Mouse (Mus musculus) left cerebral cortex, postnatal 10 days (tissue): ENCODE data around the gene Nr4a2. TPM values are rescaled to one million over a fixed set of nuclear protein-coding genes. Genes with fewer than 3 reads are reported as not detected.

Source experiments
- DNase-seq, 2 experiments: peaks; one replicate each; pipeline ENCODE4 v3.0.0; 2021 to 2022; ENCODE audit warnings: low spot score in 2 of 2, mixed read lengths in 1 of 2; ENCODE audit errors: extremely low spot score in 1 of 2
- intact Hi-C: fragments of 180-260 bp; cut with DNase I; formaldehyde crosslinking; loops from one replicate; pipeline ENCODE4 v1.15.1; 2025
- total RNA-seq, 2 experiments: library from RNA; stranded (reverse); gene quantifications; 2 replicates each; pipeline ENCODE4 v1.2.3; 2021

Gene Nr4a2
- 10 to 100 TPM; 52.8 to 75.5 TPM for total RNA-seq

- intact Hi-C loops = loop anchor here (10.0 kb wide), 1 partner anchor 111 kb away; the partner anchor contains the start of gene Gpd2
- peak in 1 of 2 experiments; percentile 90 for DNase-seq
Observed at GRCm38 (mm10) chr2:57123991-57124840, at the start of gene Nr4a2. TSS of gene Nr4a2 (minus strand) at chr2:57124003.

GRCm38 (mm10) chr2:57165416-57165815 is 41.6 kb upstream of the Nr4a2 start:
- DNase-seq = no peak
- intact Hi-C loops = no loop called here

GRCm38 (mm10) chr2:57156814-57157213 is 33.0 kb upstream of the Nr4a2 start:
- DNase-seq = no peak
- intact Hi-C loops = no loop called here

- intact Hi-C loops = no loop called here
- DNase-seq = no peak
Observed at GRCm38 (mm10) chr2:57149796-57150195, 26.0 kb upstream of the Nr4a2 start.

GRCm38 (mm10) chr2:57148231-57148630 is 24.4 kb upstream of the Nr4a2 start:
- intact Hi-C loops = no loop called here

GRCm38 (mm10) chr2:57145646-57146421 is 22.0 kb upstream of the Nr4a2 start:
- DNase-seq = peak in 1 of 2 experiments; percentile 18
- intact Hi-C loops = no loop called here

More at GRCm38 (mm10) chr2:57148231-57148630, 24.4 kb upstream of the Nr4a2 start:
- no peak for DNase-seq

- DNase-seq = no peak
- intact Hi-C loops = no loop called here
Observed at GRCm38 (mm10) chr2:57138594-57138993, 14.8 kb upstream of the Nr4a2 start.

GRCm38 (mm10) chr2:57127461-57127860 is 3.7 kb upstream of the Nr4a2 start:
- intact Hi-C loops = loop anchor here (10.0 kb wide), 1 partner anchor 107 kb away; the partner anchor contains the start of gene Gpd2

GRCm38 (mm10) chr2:57125891-57126290 is 2.1 kb upstream of the Nr4a2 start:
- DNase-seq = no peak
- intact Hi-C loops = loop anchor here (10.0 kb wide), 1 partner anchor 109 kb away; the partner anchor contains the start of gene Gpd2

More at GRCm38 (mm10) chr2:57127461-57127860, 3.7 kb upstream of the Nr4a2 start:
- no peak for DNase-seq

- intact Hi-C loops = loop anchor here (10.0 kb wide), 1 partner anchor 112 kb away; the partner anchor contains the start of gene Gpd2
- peak in 1 of 2 experiments; percentile 56 for DNase-seq
Observed at GRCm38 (mm10) chr2:57122986-57123980, 520 bp downstream of the Nr4a2 start.

- intact Hi-C loops = loop anchor here (10.0 kb wide), 1 partner anchor 114 kb away; the partner anchor contains the start of gene Gpd2
- DNase-seq = no peak
Observed at GRCm38 (mm10) chr2:57121110-57121509, 2.7 kb downstream of the Nr4a2 start.

- intact Hi-C loops = loop anchor here (5.0 to 10.0 kb wide), 5 partner anchors 65 to 1000 kb away; no protein-coding TSS in a partner anchor
- peak; percentile 53 to 72 for DNase-seq
Observed at GRCm38 (mm10) chr2:57117201-57117951, 6.4 kb downstream of the Nr4a2 start.

- intact Hi-C loops = loop anchor here (5.0 to 10.0 kb wide), 5 partner anchors 66 to 999 kb away; no protein-coding TSS in a partner anchor
- DNase-seq = peak; percentile 35 to 90
Observed at GRCm38 (mm10) chr2:57116366-57117200, 7.2 kb downstream of the Nr4a2 start.

- DNase-seq = peak; percentile 21 to 61
- intact Hi-C loops = loop anchor here (5.0 to 10.0 kb wide), 5 partner anchors 66 to 999 kb away; no protein-coding TSS in a partner anchor
Observed at GRCm38 (mm10) chr2:57115864-57116365, 7.9 kb downstream of the Nr4a2 start.

- no peak for DNase-seq
- intact Hi-C loops = loop anchor here (5.0 to 10.0 kb wide), 5 partner anchors 67 to 998 kb away; no protein-coding TSS in a partner anchor
Observed at GRCm38 (mm10) chr2:57115181-57115863, 8.5 kb downstream of the Nr4a2 start.
